Mouse (Mus musculus): ENCODE measurements at regions not wholly inside any gene's neighbourhood (a gene's known extent, or its start where the extent isn't known, plus 50 kb on each side); places are given as distances from the start of the nearest gene placed in this dataset.

DNA sequence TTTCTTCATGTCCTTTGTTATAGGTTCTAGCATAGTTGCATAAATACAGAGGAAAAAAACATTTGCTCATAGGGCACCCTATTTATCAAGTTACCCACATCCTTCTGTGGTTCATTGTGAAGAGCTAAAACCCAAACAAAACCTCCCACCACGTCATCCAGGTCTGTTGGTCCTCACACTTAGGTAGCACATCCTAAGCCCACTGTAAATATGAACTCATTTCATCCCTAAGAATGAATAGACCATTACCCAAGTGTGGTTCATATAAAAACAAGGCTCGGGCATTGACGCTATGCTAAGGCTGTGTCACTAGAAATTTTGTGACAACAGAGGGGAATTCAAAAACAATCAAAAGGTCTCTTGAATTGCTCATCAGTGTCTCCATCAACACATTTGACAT, 156.4 kb upstream of the Tnfaip3 start:
- TF ChIP-seq CTCF (IDR thresholded peaks at IDR 0.05; ENCODE audit: insufficient read depth, low read length), result no peak
- no peak for TF ChIP-seq POLR2A (IDR thresholded peaks at IDR 0.05; ENCODE audit: borderline replicate concordance, extremely low read depth, low read depth, low read length)
